Mouse (Mus musculus) limb, embryonic 11.5 days (tissue): Measurements from ENCODE around the gene Rpl36al. TPM values are rescaled to one million over a fixed set of nuclear protein-coding genes. Genes with fewer than 3 reads are reported as not detected.
"Not testable (repeated sequence)": the region's sequence is repeated elsewhere in the genome, so short reads cannot be mapped to it uniquely, and the experiment has no call there.

Experiments used
- ATAC-seq: fragments of 200-750 bp; cut with Nextera tagmentation; 2 replicates; pipeline ENCODE4 v1.8.0; 2017; ENCODE audit warnings: low read depth; ENCODE audit not compliant: insufficient number of reproducible peaks, low FRiP score, low TSS enrichment
- DNase-seq: peaks from one replicate; pipeline ENCODE4 v3.0.0-alpha.2; 2015; ENCODE audit warnings: low spot score
- H3K27ac ChIP-seq: fragments of 300-500 bp; sonication (generic); replicated peaks from 2 replicates; pipeline ENCODE4 v1.5.1; 2014; ENCODE audit warnings: low read depth, mild to moderate bottlenecking, low read length
- H3K27me3 ChIP-seq: fragments of 300-500 bp; sonication (generic); 2 replicates; pipeline ENCODE4 v1.6.1; 2014; ENCODE audit warnings: mild to moderate bottlenecking, low read length, mixed read lengths; ENCODE audit not compliant: control insufficient read depth, insufficient read depth
- H3K36me3 ChIP-seq: fragments of 300-500 bp; sonication (generic); 2 replicates; pipeline ENCODE4 v1.6.1; 2014; ENCODE audit warnings: mild to moderate bottlenecking, low read length, moderate library complexity, mixed read lengths; ENCODE audit not compliant: control insufficient read depth, insufficient read depth
- H3K4me1 ChIP-seq: fragments of 300-500 bp; sonication (generic); 2 replicates; pipeline ENCODE4 v1.6.1; 2014; ENCODE audit warnings: low read length, mixed read lengths; ENCODE audit not compliant: control insufficient read depth, insufficient read depth
- H3K4me2 ChIP-seq: fragments of 300-500 bp; sonication (generic); 2 replicates; pipeline ENCODE4 v1.6.1; 2014; ENCODE audit warnings: low read depth, mild to moderate bottlenecking, moderate library complexity; ENCODE audit not compliant: severe bottlenecking
- H3K4me3 ChIP-seq: fragments of 300-500 bp; sonication (generic); 2 replicates; pipeline ENCODE4 v1.5.1; 2014; ENCODE audit warnings: low read depth, low read length
- H3K9ac ChIP-seq: fragments of 300-500 bp; sonication (generic); 2 replicates; pipeline ENCODE4 v1.6.1; 2014; ENCODE audit warnings: mild to moderate bottlenecking, low read length
- H3K9me3 ChIP-seq: fragments of 300-500 bp; sonication (generic); 2 replicates; pipeline ENCODE4 v1.6.1; 2016; ENCODE audit warnings: low read length; ENCODE audit not compliant: control insufficient read depth
- WGBS: fragments of 180-500 bp; shearing (Covaris S2); extraction: QIAGEN DNeasy Blood & Tissue Kit; methylation state at CpG from one replicate; pipeline ENCODE4 v1.1.7; 2014; 5-methylcytosine and 5-hydroxymethylcytosine counted together
- polyA plus RNA-seq: library from polyadenylated mRNA; unstranded; fragments of >200 nt; fragmentation: Nextera tagmentation; extraction: Ambion mirVana; gene quantifications from 2 replicates; pipeline ENCODE4 v1.2.1, GENCODE M21; 2014

The Rpl36al gene
- polyA plus RNA-seq, 1 experiment from 2014 or later: 561 TPM

- no peaks in the 10 kb centered on the region for H3K27me3 ChIP-seq
- ATAC-seq: peak; percentile 37
- H3K36me3 ChIP-seq: no peaks in the 10 kb centered on the region
- H3K27ac ChIP-seq: no peak overlapping the region; the same call in 1 of the 2 replicates
- peak overlapping the region; percentile 86 for H3K4me3 ChIP-seq
- no peaks in the 10 kb centered on the region for H3K9me3 ChIP-seq
- 9% methylated on average over 18 of the region's 18 CpGs for WGBS
- peak overlapping the region; percentile 68 for H3K9ac ChIP-seq
- no peak for DNase-seq
- peak overlapping the region; percentile 90 for H3K4me2 ChIP-seq
- H3K4me1 ChIP-seq: no peaks in the 10 kb centered on the region
These were observed 16.0 kb downstream of the Rpl36al start for GRCm38 (mm10) chr12:69167656-69168460.

- H3K4me2 ChIP-seq, H3K27me3 ChIP-seq, H3K9me3 ChIP-seq, H3K4me1 ChIP-seq, H3K27ac ChIP-seq, H3K36me3 ChIP-seq, ATAC-seq, DNase-seq, H3K9ac ChIP-seq, H3K4me3 ChIP-seq: not testable (repeated sequence)
- WGBS: 69% methylated on average over 8 of the region's 8 CpGs
These were observed 16.9 kb downstream of the Rpl36al start for GRCm38 (mm10) chr12:69166861-69167581.

- H3K36me3 ChIP-seq: no peaks in the 10 kb centered on the region
- H3K4me2 ChIP-seq: no peak overlapping the region
- 58% methylated on average over 3 of the region's 3 CpGs for WGBS
- H3K4me3 ChIP-seq: no peak overlapping the region
- no peaks in the 10 kb centered on the region for H3K4me1 ChIP-seq
- no peak for DNase-seq
- no peaks in the 10 kb centered on the region for H3K9me3 ChIP-seq
- no peak overlapping the region for H3K27ac ChIP-seq
- no peak overlapping the region for H3K9ac ChIP-seq
- no peak for ATAC-seq
- H3K27me3 ChIP-seq: no peaks in the 10 kb centered on the region
These were observed 19.0 kb downstream of the Rpl36al start for GRCm38 (mm10) chr12:69164904-69165303.

- not testable (repeated sequence) for H3K36me3 ChIP-seq, H3K9me3 ChIP-seq
These were observed 20.3 kb downstream of the Rpl36al start for GRCm38 (mm10) chr12:69163586-69163985.

GRCm38 (mm10) chr12:69160677-69161076, 23.2 kb downstream of the Rpl36al start:
- not testable (repeated sequence) for DNase-seq, H3K36me3 ChIP-seq, ATAC-seq, H3K4me2 ChIP-seq, H3K4me1 ChIP-seq, H3K9me3 ChIP-seq, H3K4me3 ChIP-seq, H3K27me3 ChIP-seq, H3K27ac ChIP-seq, H3K9ac ChIP-seq
- 73% methylated on average over 2 of the region's 2 CpGs for WGBS

More at GRCm38 (mm10) chr12:69163586-69163985, 20.3 kb downstream of the Rpl36al start:
- not testable (repeated sequence) for H3K27me3 ChIP-seq, H3K4me3 ChIP-seq, H3K4me1 ChIP-seq, DNase-seq, H3K4me2 ChIP-seq, H3K27ac ChIP-seq, ATAC-seq, H3K9ac ChIP-seq
- WGBS: 84% methylated on average over 4 of the region's 4 CpGs

GRCm38 (mm10) chr12:69159578-69159940, 24.3 kb downstream of the Rpl36al start:
- Histone ChIP-seq H3K4me1 (no peaks in the 10 kb centered on the region), H3K36me3 (peaks cover 3% of the 10 kb centered on the region; the same call in 1 of the 2 replicates), H3K4me3 (no peak overlapping the region), H3K27ac (no peak overlapping the region), H3K9ac (no peak overlapping the region), H3K9me3 (no peaks in the 10 kb centered on the region), H3K4me2 (no peak overlapping the region), H3K27me3 (no peaks in the 10 kb centered on the region)
- no peak for ATAC-seq
- 6% methylated on average over 9 of the region's 9 CpGs for WGBS
- DNase-seq: no peak

- H3K4me3 ChIP-seq: peak within 1 kb of the TSS; percentile 77
- under 1% methylated on average over 57 of the region's 68 CpGs for WGBS
- H3K9ac ChIP-seq: peak within 1 kb of the TSS; percentile 93
- H3K4me1 ChIP-seq, H3K36me3 ChIP-seq, H3K9me3 ChIP-seq, H3K27me3 ChIP-seq: not testable (repeated sequence)
- DNase-seq (peak; percentile 99), ATAC-seq (peak; percentile 99)
- H3K4me2 ChIP-seq: peak within 1 kb of the TSS; percentile 68
- H3K27ac ChIP-seq: peak within 1 kb of the TSS; percentile 90
These were observed 24.9 kb downstream of the Rpl36al start, which contains the start of gene Rps29 for GRCm38 (mm10) chr12:69158765-69159577. Rps29 (minus strand) TSS chr12:69159186.

GRCm38 (mm10) chr12:69158366-69158764, 25.5 kb downstream of the Rpl36al start:
- Histone ChIP-seq H3K27me3 (no peaks in the 10 kb centered on the region), H3K4me3 (peak overlapping the region; percentile 77), H3K36me3 (peaks cover 3% of the 10 kb centered on the region; the same call in 1 of the 2 replicates), H3K4me2 (peak overlapping the region; percentile 68), H3K9me3 (no peaks in the 10 kb centered on the region), H3K27ac (peak overlapping the region; percentile 90), H3K4me1 (no peaks in the 10 kb centered on the region), H3K9ac (peak overlapping the region; percentile 93)
- WGBS: under 1% methylated on average over 19 of the region's 19 CpGs
- DNase-seq: no peak
- no peak for ATAC-seq
